Mouse (Mus musculus) left cerebral cortex, postnatal 10 days (tissue): ENCODE measurements around the gene Pcyt2. TPM values are rescaled to one million over a fixed set of nuclear protein-coding genes. Genes with fewer than 3 reads are reported as not detected.
"Not testable (repeated sequence)": the region's sequence is repeated elsewhere in the genome, so short reads cannot be mapped to it uniquely, and the experiment has no call there.

Experiments
- DNase-seq, 2 experiments: peaks; one replicate each; pipeline ENCODE4 v3.0.0; 2021 to 2022; ENCODE audit warnings: low spot score in 2 of 2, mixed read lengths in 1 of 2; ENCODE audit errors: extremely low spot score in 1 of 2
- intact Hi-C: fragments of 180-260 bp; cut with DNase I; formaldehyde crosslinking; loops from one replicate; pipeline ENCODE4 v1.15.1; 2025
- total RNA-seq, 2 experiments: library from RNA; stranded (reverse); gene quantifications; 2 replicates each; pipeline ENCODE4 v1.2.3; 2021

Pcyt2 gene
- total RNA-seq, 2 experiments from 2014 or later: 130 TPM

DNA sequence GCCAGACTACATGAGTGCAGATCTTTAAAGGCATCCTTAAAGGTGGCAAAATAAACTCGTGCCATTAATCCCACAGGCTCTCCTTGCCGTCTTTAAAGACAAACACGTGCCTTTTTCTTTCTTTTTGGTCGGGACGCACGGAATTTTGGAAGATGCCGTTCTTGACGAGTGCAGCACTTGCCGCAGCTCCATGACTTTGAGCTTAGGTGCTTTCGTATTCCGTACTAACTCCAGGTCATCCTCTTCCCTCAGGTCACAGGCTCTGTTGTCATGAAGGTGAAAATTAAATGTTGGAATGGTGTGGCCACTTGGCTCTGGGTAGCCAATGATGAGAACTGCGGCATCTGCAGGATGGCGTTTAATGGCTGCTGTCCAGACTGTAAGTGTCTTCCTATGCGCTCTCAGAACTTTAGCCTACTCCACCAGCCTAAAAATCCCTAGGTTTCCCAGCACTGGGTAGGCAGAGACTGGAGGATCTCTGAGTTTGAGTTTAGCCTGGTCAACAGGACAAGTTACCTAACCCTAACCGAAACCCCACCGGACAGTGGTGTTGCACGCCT lies 18.7 kb downstream of the Pcyt2 start:
- intact Hi-C loops: no loop called here
- no peak for DNase-seq

DNA sequence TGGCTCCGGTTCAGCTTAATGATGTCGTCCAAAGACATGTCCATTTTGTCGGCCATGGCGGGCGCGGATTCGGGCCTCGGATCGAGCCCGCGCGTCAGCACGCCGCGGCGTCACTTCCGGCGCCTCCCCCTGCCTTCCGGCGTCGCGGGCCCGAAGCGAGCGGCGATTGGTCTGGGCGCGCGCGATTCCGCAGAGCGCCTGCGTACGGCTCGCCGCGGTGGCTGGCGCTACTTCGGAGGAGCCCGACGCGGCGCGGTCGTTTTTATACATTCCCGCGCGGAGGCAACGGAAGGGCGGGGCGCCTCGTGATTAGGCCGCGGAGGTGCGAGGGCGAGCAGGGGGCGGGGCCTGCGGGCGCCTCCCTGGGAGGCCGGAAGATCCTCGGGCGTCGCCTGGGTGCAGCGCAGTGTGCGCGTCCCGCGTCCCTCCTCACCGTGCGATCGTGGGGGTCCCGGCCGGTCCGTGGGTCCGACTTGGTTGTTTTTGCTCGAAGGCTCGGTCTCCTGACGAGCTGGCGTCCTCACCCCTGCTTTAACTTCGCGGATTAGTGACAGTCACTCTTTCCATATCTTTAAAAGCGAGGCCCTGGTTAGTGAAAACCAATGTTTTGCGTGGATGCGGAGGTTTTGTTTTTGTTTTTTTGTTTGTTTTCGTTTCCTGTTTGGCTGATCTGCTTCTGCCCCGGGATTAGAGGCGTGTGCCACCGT lies 19.3 kb downstream of the Pcyt2 start, which contains the start of the genes Alyref and Anapc11:
TSS of gene Alyref (minus strand) at position 83 of the 707 bp plus-strand sequence.
TSS of gene Anapc11 (plus strand) at position 139 of the 707 bp plus-strand sequence.
- DNase-seq: peak; percentile 89 to 97
- intact Hi-C loops: no loop called here

DNA sequence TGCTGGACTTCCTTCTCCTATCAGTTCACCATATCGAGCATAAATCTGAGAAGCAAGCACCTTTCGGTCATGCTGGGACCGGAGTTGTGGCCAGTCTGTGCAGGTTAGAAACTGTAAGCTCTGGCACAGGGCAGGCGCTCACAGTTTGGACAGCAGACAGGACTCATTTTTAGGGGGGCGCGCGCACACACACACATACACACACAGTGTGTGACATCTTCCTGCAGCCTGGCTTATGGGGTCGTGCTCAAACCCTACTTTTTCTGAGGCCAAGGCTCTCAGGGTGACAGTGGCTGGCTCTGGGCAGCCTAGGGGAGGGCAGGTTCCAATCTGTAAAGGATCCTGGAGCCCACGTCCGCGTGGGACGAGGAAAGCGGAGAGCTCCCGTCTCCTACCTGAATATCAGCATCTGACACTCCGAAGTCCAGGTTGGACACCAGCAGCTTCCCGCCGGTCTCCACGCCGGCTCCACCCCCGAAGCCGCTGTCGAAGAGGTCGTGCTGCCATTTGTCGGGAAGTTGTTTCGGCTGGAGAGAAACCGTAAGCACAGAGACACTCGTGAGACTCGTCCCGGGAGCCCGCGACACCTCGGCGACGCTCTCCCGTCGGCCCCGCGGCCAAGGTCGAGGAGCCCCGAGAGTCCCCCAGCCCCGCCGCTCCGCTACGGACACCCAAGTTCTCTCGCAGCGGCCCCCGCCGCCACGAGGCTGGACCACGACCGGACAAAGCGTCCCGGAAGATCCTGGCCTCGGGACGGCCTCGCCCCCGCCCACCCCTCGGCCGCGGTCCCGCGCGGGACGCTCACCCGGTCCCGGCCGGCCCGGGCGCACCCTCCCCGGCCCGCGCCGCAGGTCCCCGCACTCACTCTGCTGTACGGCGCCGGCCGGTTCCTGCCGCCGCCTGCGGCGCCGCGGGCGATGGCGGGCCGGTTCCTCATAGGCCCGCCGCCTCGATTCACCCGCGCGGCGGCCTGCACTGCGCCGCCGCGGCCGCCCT lies 20.2 kb downstream of the Pcyt2 start:
- intact Hi-C loops: no loop called here

DNA sequence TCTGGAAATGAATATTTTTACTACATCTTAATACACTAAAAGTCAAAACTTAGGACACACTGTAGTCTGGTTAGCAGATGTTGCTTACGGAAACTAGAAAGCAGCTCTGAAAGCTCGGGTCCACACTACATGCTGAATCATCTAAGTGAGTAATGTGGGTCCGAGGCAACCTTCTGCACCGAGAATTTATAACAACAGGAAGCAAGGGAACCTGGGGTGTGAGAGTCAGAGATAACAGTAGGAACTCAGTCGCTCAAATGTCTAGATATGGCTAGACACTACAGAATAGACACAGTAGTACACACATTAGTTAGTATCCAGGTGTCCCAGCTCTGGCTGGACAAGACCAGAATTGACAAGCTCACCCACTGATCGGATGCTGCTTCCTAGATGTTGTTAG lies 29.2 kb downstream of the Pcyt2 start:
- DNase-seq: no peak
- intact Hi-C loops: no loop called here

More for the DNA sequence above, 20.2 kb downstream of the Pcyt2 start:
- peak in 1 of 2 experiments; percentile 49 for DNase-seq

DNA sequence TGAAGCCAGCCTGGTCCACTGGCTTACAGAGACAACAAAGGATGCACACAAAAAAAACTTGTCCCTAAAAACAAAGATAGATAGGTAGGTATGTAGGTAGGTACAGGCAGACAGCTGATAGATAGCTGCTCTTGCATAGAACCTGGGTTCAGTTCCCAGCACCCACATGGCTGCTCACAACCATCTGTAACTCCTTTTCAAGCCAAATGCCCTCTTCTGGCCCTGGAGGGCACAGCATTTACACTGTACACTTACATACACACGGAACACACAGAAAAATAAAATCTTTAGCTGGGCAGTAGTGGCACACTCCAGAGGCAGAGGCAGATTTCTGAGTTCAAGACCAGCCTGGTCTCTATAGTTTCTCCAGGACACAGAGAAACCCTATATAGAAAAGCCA lies 33.8 kb downstream of the Pcyt2 start:
- intact Hi-C loops: no loop called here
- no peak for DNase-seq

DNA sequence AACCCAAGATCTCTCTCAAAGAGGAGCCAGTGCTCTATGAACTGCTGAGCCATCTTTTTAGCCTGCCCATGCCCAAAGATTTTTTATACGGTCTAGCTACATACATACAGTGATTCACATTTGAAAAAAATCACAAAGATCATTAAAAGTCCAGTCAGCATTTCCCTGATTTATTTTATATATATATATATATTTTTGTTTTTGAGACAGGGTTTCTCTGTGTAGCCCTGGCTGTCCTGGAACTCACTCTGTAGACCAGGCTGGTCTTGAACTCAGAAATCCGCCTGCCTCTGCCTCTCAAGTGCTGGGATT lies 34.8 kb downstream of the Pcyt2 start:
- intact Hi-C loops, DNase-seq: not testable (repeated sequence)

DNA sequence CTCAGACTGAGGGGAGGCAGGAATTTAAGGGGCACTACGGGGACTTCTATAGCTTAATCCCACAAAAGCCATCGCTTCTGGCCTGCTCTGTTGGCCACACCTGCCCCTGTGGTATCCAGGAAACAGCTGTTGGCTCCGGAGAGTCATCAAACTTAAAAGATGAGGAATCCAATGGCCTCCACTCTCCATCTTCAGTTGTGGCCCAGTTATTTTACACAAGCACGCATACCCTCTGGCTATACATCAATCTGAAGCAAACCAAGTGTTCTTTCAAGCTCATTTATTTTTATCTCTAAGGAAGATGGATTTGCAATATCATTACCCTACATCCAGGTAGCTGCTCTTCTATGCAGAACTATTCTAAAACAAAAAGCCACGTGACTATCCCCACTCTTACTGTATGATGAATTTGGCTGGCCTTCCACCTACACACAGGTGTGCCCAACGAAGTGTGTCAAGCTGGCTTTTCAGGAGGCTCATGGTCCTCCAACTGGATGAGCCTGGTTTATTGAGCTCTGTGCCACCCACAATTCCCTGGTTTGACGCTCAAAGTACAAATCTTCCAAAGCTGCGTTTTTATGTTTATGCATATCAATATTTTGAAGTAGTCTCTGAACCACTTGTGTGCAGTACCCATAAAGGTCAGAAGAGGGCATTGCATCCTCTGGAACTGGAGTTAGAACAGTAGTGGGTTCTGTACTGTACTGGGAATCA lies 35.3 kb downstream of the Pcyt2 start:
- intact Hi-C loops: no loop called here
- no peak for DNase-seq

DNA sequence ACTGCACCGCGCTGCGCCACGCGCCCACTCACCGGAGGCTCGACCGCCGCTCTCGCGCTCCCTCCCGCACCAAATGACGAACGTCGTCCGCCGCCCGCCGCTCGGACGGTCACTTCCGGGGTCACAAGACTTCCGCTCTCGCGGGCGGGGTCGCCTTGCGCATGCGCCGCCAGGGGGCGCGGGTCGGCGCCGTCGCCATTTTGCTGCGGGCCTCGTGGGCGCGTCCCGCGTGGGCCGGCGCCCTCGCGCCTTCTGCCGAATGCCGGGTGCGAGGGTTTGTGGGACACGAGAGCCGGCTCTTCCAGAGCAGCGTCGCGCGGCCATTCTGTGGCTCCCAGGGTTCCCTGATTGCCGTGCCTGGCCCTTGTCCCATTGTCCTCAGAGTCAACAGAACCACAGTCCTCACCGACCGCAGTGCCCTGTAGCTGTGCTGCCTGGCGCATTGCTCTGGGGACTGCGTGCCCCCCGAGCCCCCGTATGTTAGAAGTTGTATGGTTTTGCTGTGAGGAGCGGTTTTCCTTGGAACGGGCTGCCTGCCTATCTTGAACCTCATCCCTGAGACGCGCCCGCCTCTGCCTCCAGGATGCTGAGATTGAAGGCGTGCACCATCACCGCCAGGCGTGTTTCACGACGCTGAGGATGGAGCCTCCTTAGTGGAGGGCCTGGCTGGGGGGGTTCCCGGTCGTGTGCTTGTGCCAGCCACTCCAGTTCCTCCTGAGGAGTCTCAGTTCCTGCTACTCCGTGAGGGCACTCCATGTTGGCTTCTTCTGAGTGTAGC lies 36.1 kb downstream of the Pcyt2 start, which contains the start of gene Arhgdia:
TSS of gene Arhgdia (minus strand) at position 135 of the 778 bp plus-strand sequence.
- intact Hi-C loops: no loop called here
- peak; percentile 84 to 94 for DNase-seq

DNA sequence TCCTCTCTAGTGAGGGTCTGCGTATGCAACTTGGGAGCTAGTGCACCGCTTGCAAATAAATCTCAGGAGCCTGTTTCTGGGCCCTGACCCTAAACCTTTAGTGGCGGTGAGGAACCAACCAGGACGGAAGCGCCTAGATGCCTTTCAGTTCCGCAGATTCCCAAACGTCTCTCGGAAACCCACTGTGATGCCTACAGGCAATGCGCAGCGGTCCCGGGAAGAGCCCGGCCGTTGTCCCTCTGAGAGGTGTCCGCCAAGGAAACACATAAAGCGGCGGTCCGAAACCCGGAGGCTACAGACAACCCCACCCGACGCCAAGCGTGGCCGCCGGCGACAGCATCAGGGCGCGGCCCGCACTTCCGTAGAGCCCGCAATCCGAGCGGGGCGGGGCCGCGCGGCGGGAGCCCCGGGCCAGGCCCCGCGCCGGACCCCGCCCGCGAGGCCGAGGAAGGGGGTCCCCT lies 36.8 kb downstream of the Pcyt2 start:
- intact Hi-C loops: no loop called here
- peak in 1 of 2 experiments; percentile 70 for DNase-seq

DNA sequence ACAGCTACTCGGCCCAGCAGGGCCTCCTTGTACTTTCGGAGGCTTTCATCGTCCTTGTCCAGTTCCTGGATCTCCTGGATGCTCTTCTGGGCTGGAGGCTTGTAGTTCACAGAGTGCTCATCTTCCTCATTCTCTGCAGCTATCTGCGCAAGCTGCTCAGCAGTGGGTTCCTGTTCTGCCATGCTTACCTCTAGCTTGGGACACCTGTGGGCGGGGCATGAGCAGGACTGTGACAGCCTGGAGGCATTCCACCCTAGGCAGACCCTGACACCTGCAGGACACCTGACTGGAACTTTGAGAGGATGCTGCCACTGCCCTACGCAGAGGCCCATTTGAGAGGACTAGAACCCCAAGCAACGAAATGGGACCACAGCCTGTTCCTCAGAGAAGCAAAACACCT lies 37.5 kb downstream of the Pcyt2 start:
- intact Hi-C loops: no loop called here
- DNase-seq: no peak

DNA sequence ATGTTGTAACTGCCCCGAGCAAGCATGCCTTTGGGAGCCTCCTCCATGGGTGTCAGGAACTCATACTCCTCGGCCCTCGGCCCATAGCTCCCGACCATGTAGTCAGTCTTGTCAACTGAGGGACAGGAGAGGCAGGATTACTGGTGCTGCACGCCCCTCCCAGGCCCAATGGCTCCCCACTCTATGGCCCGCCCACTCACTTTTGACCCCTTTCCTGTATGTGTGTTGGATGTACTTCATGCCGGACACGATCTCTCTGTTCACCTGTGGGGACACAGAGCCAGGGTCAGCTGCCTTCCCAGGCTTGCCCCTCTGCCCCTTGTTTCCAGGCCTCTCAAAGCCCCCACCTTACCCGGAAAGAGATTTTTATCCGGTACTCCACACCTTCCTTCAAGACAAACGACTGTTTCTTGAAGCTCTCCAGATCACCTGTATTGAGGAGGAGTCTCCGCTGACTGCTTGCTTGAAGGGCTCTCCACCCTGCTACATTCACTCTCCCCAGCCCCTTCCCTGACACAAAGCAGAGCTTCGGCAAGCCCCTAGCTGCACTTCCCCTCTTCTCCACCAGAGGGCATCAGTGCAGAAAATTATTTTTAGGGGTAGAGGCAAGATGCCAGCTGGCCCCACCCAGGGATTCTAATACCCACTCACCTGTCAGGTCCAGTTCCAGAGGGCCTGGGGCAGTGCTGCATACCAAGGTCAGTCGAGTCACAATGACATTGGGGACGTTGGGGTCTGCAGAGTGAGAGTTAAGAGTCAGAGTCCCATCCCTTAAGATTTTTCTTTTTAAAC lies 38.2 kb downstream of the Pcyt2 start:
- DNase-seq: peak in 1 of 2 experiments; percentile 78
- intact Hi-C loops: no loop called here

DNA sequence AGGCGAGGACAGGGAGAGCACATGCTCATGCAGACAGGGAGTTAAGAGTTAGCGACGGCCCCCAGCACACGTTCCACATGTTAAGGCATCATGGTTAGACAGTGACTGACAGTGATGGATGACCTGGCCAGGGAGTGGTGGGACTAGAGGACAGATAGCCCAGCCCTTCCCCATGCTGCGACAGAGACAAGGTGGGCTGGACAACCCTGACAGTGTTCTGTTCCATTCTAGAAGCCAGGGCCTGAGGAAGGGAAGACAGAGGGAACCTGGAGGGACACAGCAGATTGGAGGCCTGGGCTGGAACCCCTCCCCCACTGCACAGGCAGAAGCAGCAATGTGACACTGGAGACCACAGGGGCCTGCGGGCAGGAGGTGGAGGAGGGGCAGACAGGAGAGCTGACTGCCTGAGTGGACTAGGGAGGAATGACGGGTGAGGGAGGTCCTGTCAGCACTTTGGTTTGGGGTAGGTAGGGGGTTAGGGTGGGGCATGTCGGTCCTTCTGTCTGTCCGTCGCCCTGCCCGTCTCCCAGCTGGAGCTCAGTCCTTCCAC lies 39.0 kb downstream of the Pcyt2 start:
- DNase-seq: peak in 1 of 2 experiments; percentile 57
- intact Hi-C loops: no loop called here

DNA sequence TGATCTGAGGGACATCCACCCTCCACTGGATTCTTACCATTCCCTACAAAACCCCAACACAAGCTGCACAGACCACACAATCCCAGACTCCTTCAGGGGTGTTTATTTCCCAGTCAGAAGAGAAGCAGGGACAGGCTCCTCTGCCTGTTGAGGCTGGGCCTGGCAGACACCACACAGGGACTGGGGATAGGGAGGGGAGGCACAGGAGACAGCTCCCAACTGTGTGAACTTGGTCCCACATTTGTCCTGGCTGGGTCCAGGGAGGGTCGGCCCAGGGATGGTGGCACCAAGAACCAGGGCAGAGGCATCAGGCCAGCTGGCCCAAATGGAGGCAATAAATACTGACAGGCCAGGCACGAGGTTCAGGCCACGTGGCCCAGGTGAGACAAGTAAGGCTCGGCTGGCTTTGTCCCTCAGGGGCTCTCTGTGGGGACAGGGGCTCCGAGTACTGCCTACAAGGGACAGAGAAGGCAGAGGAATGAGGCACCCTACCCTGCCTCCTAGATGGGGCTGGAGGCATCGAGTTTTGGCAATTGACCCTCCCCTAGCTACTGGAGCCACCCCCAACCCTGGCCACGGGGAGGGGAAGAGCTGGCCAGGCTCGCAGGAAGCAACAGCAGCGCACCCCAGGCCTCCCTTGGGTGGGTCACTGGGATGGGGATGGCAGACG lies 39.6 kb downstream of the Pcyt2 start:
- peak in 1 of 2 experiments; percentile 30 for DNase-seq
- intact Hi-C loops: no loop called here

DNA sequence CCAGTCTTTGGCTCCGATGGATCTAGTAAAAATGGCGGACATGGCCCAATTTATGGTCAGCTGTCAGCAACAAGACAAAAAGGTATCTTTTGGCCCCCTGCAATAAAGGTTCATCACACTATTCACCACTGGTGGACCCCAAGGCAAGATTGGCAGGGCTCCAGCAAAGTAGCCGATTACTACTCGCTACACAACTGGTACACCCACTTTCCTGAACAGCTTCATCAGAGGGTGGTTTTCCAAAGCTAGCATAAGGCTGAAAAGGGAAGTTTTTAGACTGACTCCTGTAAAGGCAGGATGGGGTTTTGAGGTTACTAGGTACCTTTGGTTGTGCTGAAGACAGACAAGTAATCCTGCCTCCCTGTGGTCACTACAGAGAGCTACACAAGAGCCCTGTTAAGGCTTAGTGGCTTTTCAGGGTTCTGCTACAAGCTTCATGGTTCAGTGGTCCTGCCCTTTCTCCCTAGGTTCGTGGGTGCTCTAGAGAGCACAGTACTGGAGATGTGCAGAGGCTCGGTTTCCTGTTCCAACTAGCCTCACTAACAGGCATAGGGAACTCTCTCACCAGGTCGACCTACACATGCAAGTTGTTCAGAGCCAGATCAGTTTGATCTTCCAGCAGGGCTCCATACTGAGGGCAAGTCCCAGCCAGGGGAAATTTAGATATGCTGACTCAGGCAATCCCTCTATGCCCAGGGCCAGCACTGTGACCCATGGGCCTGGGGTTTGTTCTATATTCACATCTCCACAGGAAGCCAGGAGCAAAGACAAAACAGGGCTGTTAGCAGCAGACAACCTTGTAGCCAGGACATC lies 40.3 kb downstream of the Pcyt2 start:
- intact Hi-C loops: no loop called here
- DNase-seq: peak in 1 of 2 experiments; percentile 55

DNA sequence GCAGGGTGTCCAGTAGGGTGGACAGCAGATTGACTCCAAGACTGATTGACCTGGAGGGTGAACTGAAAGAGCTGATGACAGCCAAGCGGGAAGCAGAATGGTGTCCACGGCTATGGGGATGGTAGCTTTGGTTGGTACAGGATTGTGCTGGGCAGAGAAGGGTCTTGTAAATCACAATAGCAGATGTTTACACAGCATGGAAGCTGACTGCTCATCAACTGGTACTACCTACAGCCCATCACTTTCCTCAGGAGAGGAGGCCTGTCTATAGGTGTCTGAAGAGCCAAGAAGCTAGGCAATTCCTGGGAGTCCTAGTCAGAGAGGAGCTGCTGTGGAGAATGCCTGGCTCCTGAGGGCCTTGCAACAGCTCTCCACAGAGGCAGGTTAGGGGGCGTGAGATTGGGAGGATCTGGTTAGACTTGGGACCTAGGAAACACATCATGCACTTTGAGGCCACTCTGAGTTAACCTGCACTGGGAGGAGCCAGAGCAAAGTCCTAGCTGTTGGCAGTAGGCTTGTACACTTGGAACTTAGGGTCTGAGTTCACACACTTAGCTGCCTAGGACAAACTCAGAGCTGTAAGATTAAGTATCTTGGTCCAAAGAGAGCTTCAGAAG lies 41.3 kb downstream of the Pcyt2 start:
- no peak for DNase-seq
- intact Hi-C loops: no loop called here
